Mouse (Mus musculus) liver, postnatal 0 days (tissue): ENCODE data around the gene Serf2.

Experiments
- CTCF ChIP-seq: sonication (generic); IDR thresholded peaks from 2 replicates; pipeline ENCODE4 v1.5.1; 2016; ENCODE audit warnings: antibody characterized with exemption, low read depth
- EP300 ChIP-seq: IDR thresholded peaks from 2 replicates; pipeline ENCODE4 v1.6.1; 2016; ENCODE audit warnings: antibody characterized with exemption, low read depth, mild to moderate bottlenecking

- TF ChIP-seq CTCF, result no peak
- no peak for TF ChIP-seq EP300
Measured at GRCm38 (mm10) chr2:121455534-121455933, 6.5 kb downstream of the Serf2 start.
